Mouse (Mus musculus): Measurements from ENCODE around the gene Psme1. TPM values are rescaled to one million over a fixed set of nuclear protein-coding genes. Genes with fewer than 3 reads are reported as not detected.
A peak's percentile ranks its signal among the peaks of the same experiment; 100 is the strongest.

Gene Psme1
- polyA plus RNA-seq, 1 experiment from 2014 or later: 214 TPM

DNA sequence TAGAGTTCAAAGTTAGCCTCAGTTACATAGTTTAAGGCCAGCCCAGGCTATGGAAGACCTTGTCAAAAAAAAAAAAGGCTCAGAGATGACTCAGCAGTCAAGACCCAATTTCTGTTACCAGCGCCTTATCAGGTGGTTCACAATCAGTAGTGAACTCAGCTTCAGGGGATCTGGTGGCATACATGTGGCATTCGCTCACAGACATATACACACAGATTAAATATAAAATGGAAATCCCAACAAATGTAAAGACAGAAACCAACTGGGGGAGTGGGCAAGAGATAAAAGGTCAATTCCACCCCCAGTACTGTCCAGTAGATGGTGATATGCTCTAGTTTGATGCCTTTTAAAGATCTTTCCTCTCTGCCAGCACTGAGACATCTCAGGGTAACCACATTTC is 8.2 kb downstream of the Psme1 start:
- Histone ChIP-seq H3K4me1 (peaks cover 28% of the 10 kb centered on the region), H3K4me3 (replicated peaks) (no peak overlapping the region), H3K9ac (replicated peaks) (no peak overlapping the region), H3K36me3 (peaks cover 21% of the 10 kb centered on the region), H3K27ac (replicated peaks) (no peak overlapping the region), H3K27me3 (replicated peaks) (no peaks in the 10 kb centered on the region), H3K4me2 (no peak overlapping the region), H3K9me3 (replicated peaks) (no peaks in the 10 kb centered on the region)
- WGBS: 96% methylated on average over 2 of the region's 2 CpGs
- no peak for ATAC-seq (ENCODE audit: low FRiP score)

DNA sequence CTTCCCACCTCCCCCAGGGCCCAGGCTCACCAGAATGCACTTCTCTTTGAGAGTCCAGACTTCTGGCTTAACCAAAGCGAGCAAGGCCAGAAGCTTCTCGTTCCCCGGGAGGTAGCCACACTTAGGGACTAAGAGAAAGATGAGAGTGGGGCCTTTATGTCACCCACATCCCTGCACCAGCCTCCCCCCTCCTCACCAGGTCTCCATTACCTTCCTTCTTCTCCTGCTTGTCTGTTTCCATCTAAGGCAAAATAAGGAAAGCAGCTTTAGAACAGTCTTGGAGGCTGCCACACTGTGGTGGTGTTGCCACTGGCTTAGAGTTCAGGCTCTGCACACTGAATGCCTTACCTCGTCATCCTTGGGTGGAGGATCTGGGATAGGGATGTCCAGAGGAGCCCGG is 11.3 kb downstream of the Psme1 start:
- WGBS: 99% methylated on average over 5 of the region's 5 CpGs
- Histone ChIP-seq H3K4me1 (peaks cover 53% of the 10 kb centered on the region), H3K9ac (replicated peaks) (no peak overlapping the region)

GRCm38 (mm10) chr14:55589771-55590448 is 12.0 kb downstream of the Psme1 start:
- Histone ChIP-seq H3K4me1 (peaks cover 48% of the 10 kb centered on the region), H3K4me3 (replicated peaks) (peak overlapping the region; percentile 93), H3K27ac (replicated peaks) (peak overlapping the region; percentile 92; the same call in 1 of the 2 replicates), H3K9me3 (replicated peaks) (no peaks in the 10 kb centered on the region), H3K4me2 (peak overlapping the region; percentile 95), H3K27me3 (replicated peaks) (no peaks in the 10 kb centered on the region), H3K36me3 (peaks cover 24% of the 10 kb centered on the region), H3K9ac (replicated peaks) (peak overlapping the region; percentile 87)
- ATAC-seq (ENCODE audit: low FRiP score): no peak
- 89% methylated on average over 11 of the region's 11 CpGs for WGBS

More for the DNA sequence above, 11.3 kb downstream of the Psme1 start:
- no peak for ATAC-seq (ENCODE audit: low FRiP score)
- Histone ChIP-seq H3K27me3 (replicated peaks) (no peaks in the 10 kb centered on the region), H3K9me3 (replicated peaks) (no peaks in the 10 kb centered on the region), H3K36me3 (peaks cover 18% of the 10 kb centered on the region), H3K4me2 (no peak overlapping the region), H3K4me3 (replicated peaks) (no peak overlapping the region), H3K27ac (replicated peaks) (no peak overlapping the region)

DNA sequence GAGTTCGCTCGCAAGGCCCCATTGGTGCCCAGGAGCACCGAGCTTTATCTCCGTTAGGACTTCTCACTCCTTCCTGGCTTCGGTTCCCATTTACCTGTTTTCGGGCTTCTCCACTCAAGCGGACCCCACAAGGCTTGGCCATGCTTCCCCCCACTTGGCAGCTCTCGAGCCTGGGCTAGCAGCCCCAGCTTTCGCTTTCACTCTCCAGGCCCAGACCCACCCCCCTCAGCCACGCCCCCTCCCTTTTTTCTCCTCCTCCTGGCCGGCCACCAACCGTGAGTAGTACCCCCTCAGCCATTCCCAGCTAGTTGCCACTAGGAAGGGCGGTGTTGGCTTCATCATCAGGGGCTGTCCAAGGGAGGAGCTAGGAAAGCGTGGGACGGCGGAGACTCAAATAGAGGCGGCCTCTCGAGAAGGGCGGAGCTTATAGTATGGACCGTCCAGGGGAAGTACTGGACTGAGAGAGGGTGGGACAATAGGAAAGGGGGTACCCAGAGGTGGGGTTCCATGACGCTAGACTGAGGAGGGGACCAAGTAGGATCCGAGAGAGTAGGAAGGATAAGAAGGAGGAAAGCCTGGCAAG is 12.9 kb downstream of the Psme1 start, which contains the start of gene Psme2:
Gene Psme2 (minus strand): TSS at position 366 of the 583 bp plus-strand sequence.
- Histone ChIP-seq H3K4me2 (peak within 1 kb of the TSS; percentile 95), H3K4me1 (peaks cover 39% of the 10 kb centered on the region), H3K4me3 (replicated peaks) (peak within 1 kb of the TSS; percentile 93), H3K9me3 (replicated peaks) (no peaks in the 10 kb centered on the region), H3K27ac (replicated peaks) (peak within 1 kb of the TSS; percentile 92), H3K36me3 (peaks cover 34% of the 10 kb centered on the region), H3K9ac (replicated peaks) (peak within 1 kb of the TSS; percentile 87), H3K27me3 (replicated peaks) (no peaks in the 10 kb centered on the region)
- under 1% methylated on average over 21 of the region's 22 CpGs for WGBS
- ATAC-seq (ENCODE audit: low FRiP score): peak; percentile 96

DNA sequence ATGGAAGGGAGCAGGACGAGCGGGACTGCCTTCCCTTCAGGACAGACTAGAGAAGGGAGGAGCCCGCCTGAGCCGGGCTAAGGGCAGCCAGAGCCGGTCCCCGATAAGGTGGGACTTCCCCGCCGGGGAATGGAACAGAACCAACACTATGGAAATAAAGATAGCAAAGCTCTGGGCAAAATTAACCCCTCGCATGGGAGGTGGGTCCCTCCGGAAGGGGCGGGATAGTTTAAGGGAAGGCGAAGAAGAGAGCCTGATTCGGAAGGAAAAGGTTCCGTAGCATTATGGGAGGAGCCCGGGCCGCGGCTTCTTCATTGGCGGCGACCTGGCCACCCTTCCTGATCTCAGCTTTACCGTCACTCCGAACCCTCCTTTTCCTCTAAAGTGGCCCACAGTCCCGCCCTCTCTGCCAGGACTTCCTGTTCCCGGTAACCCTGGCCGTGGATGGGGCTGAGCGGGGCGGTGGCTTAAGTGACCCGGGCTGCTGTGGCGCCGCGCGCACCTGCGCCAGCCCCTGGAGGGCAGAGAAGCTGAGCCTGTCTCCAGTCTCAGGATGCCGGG is 13.5 kb downstream of the Psme1 start, which contains the start of gene Rnf31:
Gene Rnf31 (plus strand): TSS at position 378 of the 561 bp plus-strand sequence.
- peaks cover 39% of the 10 kb centered on the region for H3K4me1 ChIP-seq
- ATAC-seq (ENCODE audit: low FRiP score): peak; percentile 90
- H3K4me3 ChIP-seq (replicated peaks): peak within 1 kb of the TSS; percentile 93
- whole genome bisulfite sequencing: 0% methylated on average over 33 of the region's 33 CpGs
- no peaks in the 10 kb centered on the region for H3K9me3 ChIP-seq (replicated peaks)
- no peaks in the 10 kb centered on the region for H3K27me3 ChIP-seq (replicated peaks)
- H3K36me3 ChIP-seq: peaks cover 39% of the 10 kb centered on the region
- H3K9ac ChIP-seq (replicated peaks): peak within 1 kb of the TSS; percentile 87
- H3K4me2 ChIP-seq: peak within 1 kb of the TSS; percentile 95
- peak within 1 kb of the TSS; percentile 92 for H3K27ac ChIP-seq (replicated peaks)

DNA sequence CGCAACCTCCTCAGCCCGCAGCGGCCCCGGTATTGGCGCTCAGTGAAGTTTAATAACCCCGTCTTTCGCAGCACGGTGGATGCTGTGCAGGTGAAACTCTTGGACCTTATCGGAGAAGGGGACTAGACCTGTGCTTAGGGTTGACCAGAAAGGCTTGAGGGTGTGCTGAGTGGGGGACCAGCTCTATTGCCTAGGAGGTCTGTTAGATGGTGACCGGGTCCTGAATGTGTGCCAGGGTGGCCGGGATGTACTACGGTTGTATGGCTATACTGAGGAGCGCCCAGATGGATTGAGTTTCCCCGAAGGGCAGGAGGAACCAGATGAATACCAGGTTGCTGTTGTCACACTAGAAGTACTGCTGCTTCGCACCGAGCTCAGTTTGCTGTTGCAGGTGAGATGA is 14.3 kb downstream of the Psme1 start:
- Histone ChIP-seq H3K27ac (replicated peaks) (peak overlapping the region; percentile 92), H3K9ac (replicated peaks) (peak overlapping the region; percentile 87), H3K9me3 (replicated peaks) (no peaks in the 10 kb centered on the region), H3K4me2 (peak overlapping the region; percentile 95), H3K4me1 (peaks cover 39% of the 10 kb centered on the region), H3K27me3 (replicated peaks) (no peaks in the 10 kb centered on the region), H3K4me3 (replicated peaks) (peak overlapping the region; percentile 93), H3K36me3 (peaks cover 45% of the 10 kb centered on the region)
- ATAC-seq (ENCODE audit: low FRiP score): no peak
- 6% methylated on average over 16 of the region's 16 CpGs for WGBS

- H3K36me3 ChIP-seq: peaks cover 70% of the 10 kb centered on the region
- peaks cover 25% of the 10 kb centered on the region for H3K4me1 ChIP-seq
- H3K27me3 ChIP-seq (replicated peaks): no peaks in the 10 kb centered on the region
- no peak overlapping the region for H3K4me3 ChIP-seq (replicated peaks)
- WGBS: 72% methylated on average over 13 of the region's 13 CpGs
- ATAC-seq (ENCODE audit: low FRiP score): no peak
- no peak overlapping the region for H3K4me2 ChIP-seq
- no peak overlapping the region for H3K27ac ChIP-seq (replicated peaks)
- H3K9ac ChIP-seq (replicated peaks): no peak overlapping the region; the same call in 1 of the 2 replicates
- H3K9me3 ChIP-seq (replicated peaks): no peaks in the 10 kb centered on the region
These were observed 18.2 kb downstream of the Psme1 start for GRCm38 (mm10) chr14:55596036-55596690.

GRCm38 (mm10) chr14:55598521-55599390 is 20.8 kb downstream of the Psme1 start:
- Histone ChIP-seq H3K4me3 (replicated peaks) (no peak overlapping the region), H3K27ac (replicated peaks) (no peak overlapping the region), H3K27me3 (replicated peaks) (no peaks in the 10 kb centered on the region), H3K4me2 (no peak overlapping the region), H3K4me1 (peaks cover 11% of the 10 kb centered on the region), H3K36me3 (peaks cover 95% of the 10 kb centered on the region), H3K9me3 (replicated peaks) (no peaks in the 10 kb centered on the region), H3K9ac (replicated peaks) (no peak overlapping the region)
- no peak for ATAC-seq (ENCODE audit: low FRiP score)
- WGBS: 96% methylated on average over 21 of the region's 21 CpGs

DNA sequence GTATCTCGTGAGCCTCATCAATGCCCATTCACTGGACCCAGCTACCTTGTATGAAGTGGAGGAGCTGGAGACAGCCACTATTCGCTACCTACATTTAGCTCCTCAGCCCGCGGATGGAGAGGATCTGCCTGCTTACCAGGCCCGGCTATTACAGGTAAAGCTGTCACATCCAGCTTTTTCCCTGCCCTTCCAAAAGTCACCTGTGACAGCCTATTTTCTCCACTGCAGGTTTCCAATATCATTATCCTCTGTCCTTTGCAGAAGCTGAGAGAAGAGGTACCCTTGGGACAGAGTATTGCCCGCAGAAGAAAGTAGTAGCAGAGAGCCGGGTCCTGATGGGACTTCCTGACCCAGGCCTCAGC is 25.3 kb downstream of the Psme1 start, which contains the start of gene Irf9:
Gene Irf9 (plus strand): TSS at position 301 of the 362 bp plus-strand sequence.
- no peak for ATAC-seq (ENCODE audit: low FRiP score)
- H3K27ac ChIP-seq (replicated peaks): peak within 1 kb of the TSS; percentile 63; the same call in 1 of the 2 replicates
- WGBS: 86% methylated on average over 7 of the region's 7 CpGs
- H3K4me2 ChIP-seq: peak within 1 kb of the TSS; percentile 54
- peaks cover 82% of the 10 kb centered on the region for H3K36me3 ChIP-seq
- H3K27me3 ChIP-seq (replicated peaks): no peaks in the 10 kb centered on the region
- H3K4me3 ChIP-seq (replicated peaks): peak within 1 kb of the TSS; percentile 34
- H3K9ac ChIP-seq (replicated peaks): no peak within 1 kb of the TSS
- H3K9me3 ChIP-seq (replicated peaks): no peaks in the 10 kb centered on the region
- H3K4me1 ChIP-seq: peaks cover 12% of the 10 kb centered on the region

DNA sequence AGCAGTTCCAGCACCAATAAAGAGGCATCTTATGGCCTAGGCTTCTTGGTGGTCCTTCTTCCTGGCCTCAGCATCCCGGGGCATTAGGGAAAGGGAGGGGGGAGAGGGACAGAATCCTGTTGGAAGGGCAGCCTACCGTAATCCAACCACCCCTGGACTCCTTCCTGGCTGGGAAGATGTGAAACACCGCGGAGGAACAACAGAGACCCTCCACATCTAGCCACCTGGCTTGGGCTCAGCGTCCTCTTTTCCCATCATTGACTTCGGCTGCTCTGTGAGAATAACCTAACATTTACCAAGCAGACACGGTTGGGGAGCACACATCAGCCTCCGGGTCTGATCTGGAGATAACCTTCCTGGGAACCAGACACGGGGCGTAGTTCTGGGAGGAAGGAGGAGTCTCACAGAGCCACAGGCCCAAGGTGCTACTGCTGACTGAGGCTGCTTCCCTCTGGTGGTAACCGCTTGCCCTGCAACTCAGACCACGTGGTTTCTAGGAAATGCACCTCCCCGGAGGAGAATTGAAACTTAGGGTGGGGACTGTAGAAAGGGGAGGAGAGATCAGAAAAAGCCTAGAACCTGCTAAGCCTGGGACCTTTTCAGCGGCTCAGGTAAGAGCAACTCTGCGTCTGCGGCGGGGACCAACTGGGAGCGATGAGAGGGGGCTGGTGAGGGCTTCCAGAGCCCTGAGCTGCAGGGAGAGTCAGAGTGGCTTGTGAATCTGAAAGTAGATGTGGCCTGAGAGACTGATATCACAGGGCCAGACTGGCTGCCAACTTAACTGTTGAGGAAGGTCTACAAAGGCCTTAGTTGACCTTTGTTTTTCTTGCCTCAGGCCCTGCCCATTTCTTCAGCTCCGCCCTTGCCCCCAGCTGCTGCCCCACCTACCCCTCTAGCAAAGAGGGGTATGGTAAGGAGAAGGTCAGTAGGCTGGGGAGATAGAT is 26.0 kb downstream of the Psme1 start:
- Histone ChIP-seq H3K9ac (replicated peaks) (no peak overlapping the region), H3K27ac (replicated peaks) (peak overlapping the region; percentile 63; the same call in 1 of the 2 replicates), H3K27me3 (replicated peaks) (no peaks in the 10 kb centered on the region), H3K4me1 (peaks cover 12% of the 10 kb centered on the region), H3K36me3 (peaks cover 82% of the 10 kb centered on the region), H3K4me2 (peak overlapping the region; percentile 54), H3K4me3 (replicated peaks) (peak overlapping the region; percentile 34), H3K9me3 (replicated peaks) (no peaks in the 10 kb centered on the region)
- WGBS: 24% methylated on average over 19 of the region's 19 CpGs
- ATAC-seq (ENCODE audit: low FRiP score): peak; percentile 86; the same call in 1 of the 2 replicates

Measured in neural tube, embryonic 15.5 days (tissue).